Mouse (Mus musculus): ENCODE measurements around the gene D8Ertd738e.

DNA sequence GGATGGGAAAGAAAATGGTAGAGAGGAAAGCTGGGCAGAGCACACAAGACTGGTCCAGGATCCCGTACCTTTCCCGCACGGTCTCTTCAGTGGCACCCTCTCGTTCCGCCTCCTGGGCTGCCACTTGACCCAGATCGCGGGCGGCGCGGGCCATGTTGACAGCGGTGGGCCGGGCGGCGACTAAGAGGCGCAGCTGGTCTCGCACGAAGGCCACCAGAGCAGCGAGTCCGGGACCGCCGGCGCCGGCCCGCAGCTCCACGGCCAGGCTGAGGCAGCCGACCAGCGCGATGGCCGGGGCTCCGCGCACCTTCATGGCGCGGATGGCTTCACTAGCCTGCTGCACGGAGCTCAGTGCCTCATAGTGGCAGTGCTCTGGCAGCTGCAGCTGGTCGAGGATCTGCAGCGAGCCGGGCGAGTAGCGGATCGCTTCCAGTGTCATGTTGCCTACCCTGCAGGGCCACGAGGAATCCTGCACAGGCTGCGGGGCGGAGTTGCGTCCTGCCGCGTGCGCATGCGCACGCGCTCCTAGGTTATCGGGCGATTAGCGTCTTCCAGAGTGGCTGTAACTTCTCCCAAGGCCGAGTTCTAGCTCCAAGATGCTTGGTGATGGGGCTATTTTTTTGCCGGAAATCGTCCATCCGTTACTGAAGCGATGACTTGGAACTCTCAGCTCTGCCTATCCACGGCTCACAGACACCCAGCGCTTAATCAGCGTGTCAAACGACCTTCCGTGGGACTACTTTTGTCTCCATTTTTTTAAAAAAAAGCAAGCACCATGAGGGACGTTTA lies 7.5 kb upstream of the D8Ertd738e start, which contains the start of gene Mri1:
- no peak for TF ChIP-seq EP300 (IDR thresholded peaks at IDR 0.05)
- TF ChIP-seq CTCF (IDR thresholded peaks at IDR 0.05), result peak; percentile 34; the same call in 1 of the 2 replicates
